Mouse (Mus musculus): ENCODE results near the gene Igf2.

Igf2 gene

DNA sequence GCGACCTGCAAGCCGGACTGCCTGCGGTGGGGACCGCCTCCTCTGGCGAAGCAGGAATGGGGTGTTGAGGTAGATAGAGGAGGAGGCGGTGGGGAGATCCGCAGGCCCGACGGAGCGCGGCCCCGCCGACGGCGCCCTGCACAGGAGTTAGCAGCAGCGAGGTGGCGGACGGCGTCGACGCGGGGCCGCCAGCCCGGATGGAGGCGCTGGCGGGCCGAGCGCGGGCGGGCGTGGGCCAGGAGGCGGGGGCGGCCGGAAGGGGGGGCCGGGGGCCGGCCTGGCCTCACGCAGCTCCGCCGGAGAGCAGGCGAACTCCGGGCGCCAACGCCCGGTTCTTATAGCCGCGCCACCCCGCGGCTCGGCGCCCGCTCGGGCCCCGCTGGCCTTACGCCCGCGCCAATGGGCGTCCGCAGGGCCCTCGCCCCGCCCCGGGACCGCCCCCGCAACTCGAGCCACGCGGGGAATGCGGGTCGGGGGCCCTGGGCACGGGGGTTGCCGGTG, 7.4 kb downstream of the Igf2 start:
- no peak for DNase-seq (ENCODE audit: low read depth, low spot score)

DNA sequence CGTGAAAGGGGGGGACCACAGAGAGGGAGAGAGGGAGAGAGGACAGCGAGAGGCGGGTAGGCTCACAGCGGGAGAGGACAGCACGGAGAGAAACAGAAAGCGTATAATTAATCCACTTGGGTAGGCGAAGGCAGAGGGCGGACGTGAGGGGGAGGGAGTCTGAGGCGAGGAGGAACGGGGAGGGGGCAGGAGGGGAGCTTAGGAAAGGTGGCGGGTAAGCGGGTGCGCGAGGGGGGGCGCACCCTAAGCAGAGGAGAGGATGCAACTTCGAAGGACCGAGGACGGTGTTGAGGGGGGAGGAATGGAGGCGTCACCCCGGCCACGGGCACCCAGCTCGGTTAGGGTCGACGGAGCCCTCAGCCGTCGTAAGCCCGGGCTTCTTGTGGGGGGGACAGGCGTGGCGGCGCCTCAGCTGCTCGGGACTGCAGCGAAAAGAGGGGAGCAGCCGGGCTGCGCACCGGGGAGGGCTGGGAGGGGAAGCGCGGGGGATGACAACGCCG, 7.9 kb downstream of the Igf2 start:
- no peak for DNase-seq (ENCODE audit: low read depth, low spot score)

GRCm38 (mm10) chr7:142657821-142658614, 8.6 kb downstream of the Igf2 start:
- DNase-seq (ENCODE audit: low read depth, low spot score): no peak

DNA sequence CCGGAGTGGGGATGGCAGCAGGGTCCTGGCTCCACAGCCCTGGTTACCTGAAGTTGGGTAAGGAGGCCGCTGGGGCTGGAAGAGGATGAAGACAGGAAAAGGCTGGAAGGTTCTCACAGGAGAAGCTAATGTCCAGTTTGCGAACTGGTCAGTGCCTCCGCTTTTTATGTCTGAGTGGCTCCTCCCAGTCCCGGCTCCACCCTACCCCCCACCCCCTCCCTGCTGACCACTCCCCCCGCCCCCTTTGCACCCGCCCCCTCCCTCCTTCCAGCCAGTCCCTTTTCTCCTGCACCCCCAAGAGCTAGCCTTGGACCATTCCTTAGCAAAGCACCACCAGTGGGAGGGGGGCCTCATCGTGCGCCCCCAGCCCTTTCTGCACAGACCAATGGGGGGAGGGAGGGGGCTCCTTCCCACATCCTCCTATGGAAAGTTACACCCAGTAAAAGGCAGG, 9.2 kb downstream of the Igf2 start:
- DNase-seq (ENCODE audit: low read depth, low spot score): no peak

- DNase-seq (ENCODE audit: low read depth, low spot score): no peak
Observed at GRCm38 (mm10) chr7:142656055-142656454, 10.6 kb downstream of the Igf2 start.

GRCm38 (mm10) chr7:142655633-142656032, 11.0 kb downstream of the Igf2 start:
- no peak for DNase-seq (ENCODE audit: low read depth, low spot score)

- no peak for DNase-seq (ENCODE audit: low read depth, low spot score)
Observed at GRCm38 (mm10) chr7:142653726-142654125, 12.9 kb downstream of the Igf2 start.

- no peak for DNase-seq (ENCODE audit: low read depth, low spot score)
Observed at GRCm38 (mm10) chr7:142646676-142647075, 19.9 kb downstream of the Igf2 start.

DNA sequence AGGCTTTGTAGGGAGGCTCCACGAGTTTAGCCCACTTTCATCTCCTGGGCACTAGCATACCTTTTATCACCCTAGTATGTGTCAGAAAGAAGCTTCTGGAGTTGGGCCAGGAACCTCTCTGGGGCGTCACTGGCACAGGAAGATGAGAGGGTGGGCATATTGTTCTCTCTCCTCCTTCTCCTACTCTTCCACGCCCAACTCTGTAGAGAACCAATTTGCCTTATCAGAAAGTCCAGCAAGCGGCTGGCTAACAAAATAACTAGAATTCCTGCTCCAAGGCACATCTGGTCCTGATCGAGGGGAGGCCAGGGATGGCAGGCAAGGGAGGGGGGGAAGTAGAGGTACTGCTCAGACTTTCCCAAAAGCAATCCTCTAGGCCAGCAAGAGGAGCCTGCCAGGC, 21.6 kb downstream of the Igf2 start:
- no peak for DNase-seq (ENCODE audit: low read depth, low spot score)

DNA sequence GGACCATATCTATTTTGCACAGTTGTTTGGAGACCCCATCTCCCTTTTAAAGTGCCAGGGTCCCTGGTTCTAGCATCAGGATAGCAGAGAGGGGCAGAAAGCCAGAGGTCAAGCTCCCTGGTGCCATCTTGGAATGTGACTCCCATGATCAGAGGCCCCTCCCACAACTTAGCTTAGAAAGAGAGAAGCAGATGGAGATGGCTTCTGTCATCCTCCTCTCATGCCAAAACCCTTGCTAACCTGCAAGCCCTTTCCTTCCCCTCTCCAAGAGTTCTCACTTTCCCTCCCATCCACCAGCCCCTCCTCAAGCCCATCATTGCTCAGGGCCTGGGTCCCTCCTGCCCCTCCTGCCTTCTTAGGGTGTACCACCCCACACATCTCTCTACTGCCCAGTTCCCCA, 30.4 kb downstream of the Igf2 start:
- DNase-seq (ENCODE audit: low read depth, low spot score): no peak

- no peak for DNase-seq (ENCODE audit: low read depth, low spot score)
Observed at GRCm38 (mm10) chr7:142630691-142631090, 35.9 kb downstream of the Igf2 start.

GRCm38 (mm10) chr7:142629806-142630205, 36.8 kb downstream of the Igf2 start:
- no peak for DNase-seq (ENCODE audit: low read depth, low spot score)

DNA sequence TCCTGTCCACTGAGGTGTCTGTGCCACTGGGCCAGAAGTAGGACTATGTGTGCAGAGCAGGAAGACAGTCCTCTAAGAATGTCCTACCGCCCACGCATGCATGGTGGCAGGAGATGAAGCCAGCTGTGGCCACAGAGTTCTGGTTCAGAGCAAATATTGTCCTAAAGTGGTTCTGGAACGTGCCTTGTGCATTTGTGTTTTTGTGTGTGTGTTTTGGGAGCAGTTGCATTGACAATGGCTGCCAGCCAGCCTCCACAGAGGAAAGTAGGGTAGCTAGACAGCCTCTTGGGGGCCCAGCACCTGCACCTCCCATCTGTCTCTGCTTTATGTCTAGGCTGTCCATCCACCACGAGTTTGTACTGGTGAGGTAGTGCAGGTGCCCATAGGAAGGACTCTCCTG, 44.4 kb downstream of the Igf2 start:
- DNase-seq (ENCODE audit: low read depth, low spot score): no peak

DNA sequence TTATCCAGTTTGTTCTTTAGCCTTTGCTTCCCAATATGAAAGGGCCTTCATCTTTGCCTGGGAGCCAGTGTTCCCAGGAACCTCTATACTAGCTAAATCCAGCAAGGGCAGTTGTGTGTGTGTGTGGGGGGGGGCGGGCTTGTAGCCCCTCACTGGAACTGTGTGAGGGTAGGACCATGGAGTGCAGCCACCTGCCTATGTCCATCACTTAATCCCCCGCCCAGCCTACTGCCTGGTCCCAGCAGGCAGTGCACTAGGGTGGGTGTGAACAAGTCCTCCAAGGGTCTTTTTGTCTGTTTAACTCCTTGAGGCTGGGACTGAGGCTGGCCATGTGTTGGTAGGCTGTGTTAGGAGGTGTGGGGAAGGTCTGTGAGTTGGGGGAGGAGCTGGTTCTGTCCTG, 53.5 kb downstream of the Igf2 start:
- DNase-seq (ENCODE audit: low read depth, low spot score): no peak

- DNase-seq (ENCODE audit: low read depth, low spot score): peak; percentile 75
Observed at GRCm38 (mm10) chr7:142610627-142611406, 55.8 kb downstream of the Igf2 start.

GRCm38 (mm10) chr7:142600921-142601320, 65.7 kb downstream of the Igf2 start:
- no peak for DNase-seq (ENCODE audit: low read depth, low spot score)

Measured in WW6 (cell line).